Mouse (Mus musculus) spleen, postnatal 36 days (tissue): ENCODE data around the gene 2610301B20Rik.
"Not testable (repeated sequence)": the region's sequence is repeated elsewhere in the genome, so short reads cannot be mapped to it uniquely, and the experiment has no call there.

Experiments used
- DNase-seq, 2 experiments: peaks; one replicate each; pipeline ENCODE4 v3.0.0; 2022; ENCODE audit warnings: low spot score in 2 of 2, mixed read lengths in 1 of 2

Gene 2610301B20Rik

DNA sequence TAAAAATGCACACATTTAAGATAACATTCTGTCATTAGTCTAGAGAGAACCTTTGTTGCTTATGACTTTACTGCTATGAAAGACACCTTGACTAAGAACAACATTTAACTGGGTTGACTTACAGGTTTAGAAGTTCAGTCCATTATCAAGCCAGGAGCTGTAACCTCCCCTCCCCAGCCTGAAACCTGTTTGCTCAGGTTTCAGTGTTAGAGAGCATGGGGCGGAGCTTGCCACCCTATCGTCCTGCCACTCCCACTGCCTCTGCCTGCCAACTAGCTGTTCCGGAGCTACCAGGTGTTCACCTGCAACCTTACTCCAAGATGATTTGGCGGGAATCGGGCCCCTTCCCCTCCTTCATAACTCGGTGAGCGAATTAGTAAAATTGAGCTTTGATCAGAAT lies 37.1 kb downstream of the 2610301B20Rik start:
- DNase-seq, result not testable (repeated sequence)

DNA sequence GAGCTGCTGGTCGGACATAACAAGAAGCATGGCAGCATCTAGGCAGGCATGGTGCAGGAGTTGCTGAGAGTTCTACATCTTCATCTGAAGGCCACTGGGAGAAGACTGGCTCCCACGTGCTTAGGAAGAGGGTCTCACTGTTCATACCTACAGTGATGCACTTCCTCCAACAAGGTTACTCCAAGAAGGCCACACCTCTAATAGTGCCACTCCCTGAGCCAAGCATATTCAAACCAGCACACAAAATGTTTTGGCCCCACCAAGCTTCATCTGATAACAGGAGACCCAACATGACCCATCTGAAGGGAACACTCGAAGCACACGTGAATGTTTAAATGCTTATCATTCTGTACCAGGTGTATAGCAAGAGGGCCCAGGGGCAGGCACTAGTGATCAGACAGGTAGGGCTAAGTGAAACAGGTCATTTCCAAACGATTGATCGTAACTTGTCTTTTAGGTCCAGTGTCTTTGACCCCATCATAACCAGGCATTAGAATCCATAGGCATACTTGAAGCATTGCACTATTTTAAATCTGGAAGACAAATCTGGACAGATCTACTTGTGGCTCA lies 37.7 kb downstream of the 2610301B20Rik start:
- no peak for DNase-seq

DNA sequence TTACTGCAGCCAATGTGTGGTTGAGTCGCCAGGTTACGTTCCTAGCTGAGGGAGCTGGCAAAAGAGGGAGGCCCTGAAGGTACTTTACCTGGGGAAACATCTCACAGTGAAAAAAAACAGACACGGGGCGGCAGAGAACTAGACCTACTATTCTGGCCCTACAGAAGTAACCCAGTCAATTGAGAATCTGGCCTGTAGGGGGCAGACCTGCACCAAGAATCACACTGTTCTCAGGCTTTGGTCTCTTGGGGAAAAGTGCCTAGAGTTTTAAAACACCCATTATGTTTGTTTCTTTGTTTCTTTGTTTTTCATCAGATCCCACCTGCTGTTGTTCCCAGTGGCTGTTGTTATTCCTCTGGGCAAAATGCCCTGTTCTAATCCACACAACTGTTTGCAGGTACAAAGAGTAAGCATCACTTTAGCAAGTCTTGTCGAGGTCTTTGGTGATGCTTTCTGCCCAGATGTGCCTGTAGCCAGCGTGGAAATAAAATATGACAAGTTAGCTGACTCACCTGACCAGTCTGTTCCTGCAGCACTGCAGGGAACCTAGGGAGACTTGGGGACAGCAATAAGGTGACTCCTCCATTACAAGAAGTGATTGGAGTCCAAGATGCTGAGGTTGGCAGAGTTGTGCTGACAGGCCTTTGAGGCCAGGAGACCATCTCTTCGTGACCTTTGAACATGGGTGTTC lies 38.5 kb downstream of the 2610301B20Rik start:
- peak; percentile 83 to 90 for DNase-seq

DNA sequence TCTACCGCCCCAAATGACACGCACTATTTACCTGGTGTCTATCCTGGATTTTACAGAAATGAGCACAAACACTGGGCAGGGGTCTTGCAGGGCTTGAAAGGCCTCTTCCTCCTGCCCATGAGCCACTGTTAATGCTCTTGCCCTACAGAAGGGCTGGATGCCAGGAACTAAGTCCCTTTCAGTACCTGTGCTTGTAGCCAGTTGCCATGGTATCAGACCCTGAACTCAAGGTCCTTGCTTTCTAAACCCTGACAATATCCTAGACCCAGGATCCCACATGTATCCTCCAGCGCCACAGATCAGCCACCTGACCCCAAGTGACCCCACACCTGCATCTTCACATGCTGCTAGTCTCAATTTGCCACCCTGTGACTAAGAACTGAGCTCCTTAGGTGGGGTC lies 39.1 kb downstream of the 2610301B20Rik start:
- DNase-seq, result no peak

DNA sequence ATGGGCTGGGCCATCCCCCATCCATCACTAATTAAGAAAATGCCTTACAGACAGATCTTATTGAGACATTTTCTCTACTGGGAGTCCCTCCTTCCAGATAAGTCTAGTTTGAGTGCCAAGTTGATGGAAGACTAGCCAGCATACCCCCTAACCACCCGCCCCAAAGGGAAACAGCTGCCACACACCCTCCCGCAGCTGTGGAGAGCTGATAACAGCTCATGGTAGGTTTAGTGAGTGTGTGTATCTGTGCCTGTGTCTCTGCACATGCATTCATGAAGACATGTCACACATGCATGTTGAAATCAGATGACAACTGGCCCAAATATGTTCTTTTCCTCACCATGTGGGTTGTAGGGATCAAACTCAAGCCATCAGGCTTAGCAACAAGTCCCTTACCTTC lies 40.5 kb downstream of the 2610301B20Rik start:
- DNase-seq, result peak; percentile 71 to 84

DNA sequence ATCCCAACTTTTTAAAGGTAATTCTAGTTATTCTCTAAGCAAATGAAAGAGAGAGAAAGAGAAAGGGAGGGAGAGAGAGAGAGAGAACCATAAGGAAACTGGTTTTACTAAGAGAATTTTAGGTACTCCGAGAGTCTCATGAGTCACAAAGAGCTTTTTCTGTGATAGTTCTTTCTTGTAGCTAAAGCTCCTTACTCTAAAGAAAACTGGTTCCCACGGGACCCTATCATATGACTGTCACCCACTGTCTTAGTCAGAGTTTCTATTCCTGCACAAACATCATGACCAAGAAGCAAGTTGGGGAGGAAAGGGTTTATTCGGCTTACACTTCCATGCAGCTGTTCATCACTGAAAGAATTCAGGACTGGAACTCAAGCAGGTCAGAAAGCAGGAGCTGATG lies 41.0 kb downstream of the 2610301B20Rik start:
- DNase-seq, result peak in 1 of 2 experiments; percentile 28

DNA sequence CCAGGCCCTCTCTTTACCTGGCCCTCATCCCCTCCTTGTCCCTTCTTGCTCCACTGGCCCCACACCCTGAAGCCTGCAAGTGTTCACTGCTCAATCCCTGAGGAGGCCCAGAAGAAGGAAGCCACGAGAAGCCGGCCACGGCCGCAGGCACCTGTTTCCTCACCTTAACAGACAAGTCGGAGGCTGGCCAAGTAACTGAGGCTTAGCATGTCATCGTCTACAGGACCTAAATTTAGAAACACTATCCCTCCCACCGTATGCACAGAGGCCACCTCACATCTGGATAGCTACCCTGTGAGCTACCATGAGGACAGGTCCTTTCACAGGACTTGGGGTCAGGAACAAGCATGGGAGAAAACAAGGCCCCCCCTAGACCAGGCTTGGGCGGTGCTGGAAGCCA lies 44.1 kb downstream of the 2610301B20Rik start:
- DNase-seq, result no peak

DNA sequence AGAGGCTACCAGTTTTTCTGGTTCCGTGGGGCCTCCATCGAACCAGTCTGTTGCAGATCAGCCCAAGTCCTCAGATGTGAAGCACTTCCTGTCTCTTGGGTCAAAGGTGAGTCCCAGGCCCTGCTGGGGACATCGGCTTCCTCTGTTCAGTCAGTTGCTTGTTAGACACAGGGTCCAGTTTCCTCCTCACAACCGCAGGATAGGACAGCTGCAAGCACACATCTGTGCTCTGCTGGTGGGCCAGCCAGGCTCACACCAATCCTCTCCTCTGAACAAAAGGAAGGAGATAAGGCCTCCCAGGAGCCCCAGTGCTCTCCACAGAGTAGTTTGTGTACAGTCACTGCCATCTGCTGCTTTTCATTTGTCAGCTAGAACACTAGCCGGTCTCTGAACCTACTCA lies 44.8 kb downstream of the 2610301B20Rik start:
- peak; percentile 42 to 48 for DNase-seq

DNA sequence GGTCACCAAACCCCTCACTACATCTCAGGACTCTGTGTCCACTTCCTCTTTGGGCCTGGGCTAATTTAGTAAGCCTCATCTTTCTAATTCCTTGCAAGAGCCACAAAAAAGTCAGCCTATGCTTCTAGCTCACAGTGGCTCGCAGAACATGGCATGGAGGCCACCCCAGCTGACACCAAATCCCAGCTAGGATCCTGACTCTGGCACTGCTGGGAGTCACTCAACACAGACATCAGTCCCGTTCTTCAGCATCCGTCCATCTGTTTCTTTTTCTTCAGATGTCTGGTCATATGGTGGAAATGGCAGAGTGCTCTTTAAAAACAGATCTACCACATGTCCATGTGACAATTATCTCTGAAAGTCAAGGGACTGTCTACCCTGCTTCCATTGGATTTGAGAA lies 45.2 kb downstream of the 2610301B20Rik start:
- no peak for DNase-seq

DNA sequence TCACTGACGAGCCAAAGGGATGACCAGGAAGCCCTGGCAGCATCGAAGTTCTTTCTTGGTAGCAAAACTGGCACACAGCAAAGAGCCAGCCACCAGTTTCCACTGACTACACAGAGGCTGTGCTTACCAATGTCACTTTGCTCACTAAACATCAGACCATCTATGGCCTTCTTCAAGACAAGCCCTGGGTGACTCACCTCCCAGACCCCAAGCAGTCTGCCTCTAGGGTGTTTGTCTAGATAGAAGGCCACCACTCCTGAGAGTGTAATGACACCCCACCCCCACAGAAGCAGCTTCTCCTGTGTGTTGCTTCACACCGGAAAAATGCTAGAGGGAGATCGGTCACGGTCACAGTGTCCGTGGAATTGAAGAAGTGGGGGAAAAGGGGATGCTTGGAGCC lies 45.7 kb downstream of the 2610301B20Rik start:
- no peak for DNase-seq

DNA sequence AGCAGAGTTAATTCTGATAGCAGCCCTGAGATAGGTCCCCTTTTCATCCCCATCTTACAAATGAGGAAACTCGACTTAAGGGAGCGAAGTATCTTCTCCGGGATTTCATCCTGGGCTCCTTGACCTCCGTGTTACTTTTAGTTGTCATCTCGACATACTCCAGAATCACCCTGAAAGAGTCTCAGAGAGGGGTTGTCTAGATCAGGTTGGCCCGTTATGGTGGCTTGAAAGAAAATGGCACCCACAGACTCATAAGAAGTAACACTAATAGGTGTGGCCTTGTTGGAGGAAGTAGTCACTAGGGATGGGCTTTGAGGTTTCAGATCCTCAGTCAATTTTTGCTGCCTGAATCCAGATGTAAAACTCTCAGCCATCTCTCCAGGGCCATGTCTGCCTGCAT lies 46.3 kb downstream of the 2610301B20Rik start:
- no peak for DNase-seq

DNA sequence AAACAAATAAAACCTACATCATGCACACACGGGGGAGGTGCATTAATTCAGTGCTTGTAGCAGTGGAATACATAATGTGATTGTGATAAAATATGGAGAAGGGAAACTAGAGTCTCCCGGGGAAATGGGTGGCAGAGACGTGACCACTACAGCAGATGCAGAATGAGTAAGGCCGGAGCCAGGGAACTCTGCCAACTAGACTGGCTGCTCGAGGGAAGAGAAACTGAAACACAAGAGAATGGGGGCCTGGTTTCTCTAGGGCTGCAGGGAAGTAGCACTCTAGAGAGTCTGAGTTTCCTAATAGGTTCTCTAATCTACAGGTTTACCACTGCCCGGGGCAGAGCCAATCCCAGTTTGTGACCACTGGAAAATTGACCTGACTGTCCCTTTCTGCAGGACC lies 48.9 kb downstream of the 2610301B20Rik start:
- DNase-seq, result peak; percentile 70 to 78

DNA sequence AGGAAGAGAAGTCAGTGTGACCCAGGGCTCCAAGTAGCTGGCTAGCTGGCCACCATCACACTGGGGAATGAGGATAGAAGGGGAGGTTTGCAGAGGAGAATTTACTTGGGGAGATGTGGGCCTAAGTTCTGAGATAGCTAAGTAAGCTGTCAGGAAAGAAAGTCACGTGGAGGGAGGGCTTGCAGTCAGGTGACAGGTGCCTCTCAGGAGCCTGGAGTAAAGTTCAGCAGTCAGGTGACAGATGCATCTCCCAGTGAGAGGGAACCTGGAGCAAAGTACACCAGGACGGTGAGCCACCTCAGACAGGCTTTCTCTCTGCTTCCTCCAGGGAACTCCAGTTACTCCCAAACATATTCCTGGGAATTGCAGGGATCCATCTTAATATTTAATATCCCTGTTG lies 49.8 kb downstream of the 2610301B20Rik start:
- no peak for DNase-seq

DNA sequence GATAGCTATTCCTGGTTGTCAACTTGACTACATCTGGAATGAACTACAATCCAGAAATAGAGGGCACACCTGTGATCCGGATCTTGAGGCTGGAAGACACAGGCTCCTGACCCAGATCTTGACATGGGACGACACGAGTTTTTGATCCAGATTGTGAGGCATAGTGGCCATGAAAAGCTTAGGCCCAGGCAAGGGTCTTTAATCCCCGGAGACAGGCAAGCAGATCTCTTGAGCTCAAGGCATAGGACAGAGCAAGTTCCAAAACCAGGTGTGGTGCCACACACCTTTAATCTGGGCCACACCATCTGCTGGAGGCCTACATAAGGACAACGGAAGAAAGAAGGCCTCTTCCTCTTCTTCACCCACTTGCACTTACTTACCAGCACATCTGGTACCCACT lies 50.2 kb downstream of the 2610301B20Rik start:
- no peak for DNase-seq

DNA sequence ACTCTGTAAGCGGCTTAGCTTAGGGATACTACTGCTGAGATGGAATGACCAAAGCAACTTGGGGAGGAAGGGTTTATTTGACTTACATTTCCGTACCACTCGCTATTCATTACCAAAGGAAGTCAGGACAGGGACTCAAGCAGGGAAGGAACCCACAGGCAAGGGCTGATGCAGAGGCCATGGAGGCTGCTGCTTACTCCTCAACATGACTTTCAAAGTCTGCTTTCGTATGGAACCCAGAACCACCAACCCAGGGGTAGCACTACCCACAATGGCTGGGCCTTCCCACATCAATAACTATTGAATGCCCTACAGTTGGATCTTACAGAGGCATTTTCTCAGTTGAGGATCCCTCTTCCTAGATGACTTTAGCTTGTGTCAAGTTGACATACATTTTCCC lies 52.1 kb downstream of the 2610301B20Rik start:
- no peak for DNase-seq

DNA sequence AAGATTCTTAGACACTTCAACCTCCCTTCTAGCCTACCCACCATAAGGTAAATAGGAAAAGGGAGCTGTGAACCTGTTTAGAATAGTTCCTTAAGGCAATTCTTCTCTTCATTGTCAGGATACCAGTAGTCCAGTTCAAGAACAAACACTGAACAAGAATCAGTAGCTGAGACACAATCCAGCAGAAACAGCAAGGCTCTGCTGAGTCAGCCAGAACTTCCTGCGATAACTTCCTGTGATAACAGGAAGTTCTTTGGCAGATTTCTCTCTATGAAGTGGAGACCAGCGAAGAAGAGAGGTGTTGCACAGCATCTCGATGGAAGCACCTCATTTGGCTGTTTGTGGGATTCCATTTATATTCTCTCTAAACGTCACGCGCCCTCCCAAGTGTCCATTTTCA lies 53.9 kb downstream of the 2610301B20Rik start:
- DNase-seq, result no peak

DNA sequence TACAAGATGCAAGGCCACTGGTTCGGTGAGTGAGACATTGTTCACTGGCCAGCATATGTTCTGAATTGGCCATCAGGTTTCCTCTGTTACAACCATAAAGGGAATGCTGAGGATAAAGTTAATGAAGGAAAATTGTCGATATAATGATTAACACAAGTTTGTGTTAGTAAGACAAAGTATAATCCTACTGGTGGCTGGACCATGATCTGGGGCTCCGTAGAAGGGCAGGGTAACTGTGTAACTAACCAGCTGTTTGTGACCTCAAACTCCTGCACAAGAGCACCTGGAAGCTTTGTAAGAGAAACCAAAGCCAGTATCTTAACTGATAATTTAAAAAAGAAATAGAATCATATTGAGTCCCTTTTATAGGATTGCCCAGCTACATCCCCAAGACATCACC lies 55.4 kb downstream of the 2610301B20Rik start:
- DNase-seq, result no peak

DNA sequence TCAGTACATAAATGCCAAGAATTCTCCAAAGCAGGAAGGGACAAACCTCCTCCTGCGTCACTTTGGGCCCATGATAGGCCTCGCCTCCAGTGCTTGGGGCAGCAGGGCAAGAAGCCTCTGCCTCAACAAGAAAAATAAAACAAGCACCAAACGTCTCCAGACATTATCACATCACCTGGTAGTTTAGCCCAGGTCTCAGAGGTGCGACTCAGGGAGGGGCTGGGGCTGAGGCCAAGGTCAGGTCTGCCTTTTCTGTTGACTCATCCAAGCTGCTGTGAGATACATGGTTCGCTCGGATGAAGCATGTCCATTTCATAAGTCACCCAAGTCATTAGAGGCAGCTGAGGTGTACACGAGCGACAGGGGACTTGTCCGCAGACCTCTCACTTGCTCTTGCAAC lies 56.7 kb downstream of the 2610301B20Rik start:
- no peak for DNase-seq

DNA sequence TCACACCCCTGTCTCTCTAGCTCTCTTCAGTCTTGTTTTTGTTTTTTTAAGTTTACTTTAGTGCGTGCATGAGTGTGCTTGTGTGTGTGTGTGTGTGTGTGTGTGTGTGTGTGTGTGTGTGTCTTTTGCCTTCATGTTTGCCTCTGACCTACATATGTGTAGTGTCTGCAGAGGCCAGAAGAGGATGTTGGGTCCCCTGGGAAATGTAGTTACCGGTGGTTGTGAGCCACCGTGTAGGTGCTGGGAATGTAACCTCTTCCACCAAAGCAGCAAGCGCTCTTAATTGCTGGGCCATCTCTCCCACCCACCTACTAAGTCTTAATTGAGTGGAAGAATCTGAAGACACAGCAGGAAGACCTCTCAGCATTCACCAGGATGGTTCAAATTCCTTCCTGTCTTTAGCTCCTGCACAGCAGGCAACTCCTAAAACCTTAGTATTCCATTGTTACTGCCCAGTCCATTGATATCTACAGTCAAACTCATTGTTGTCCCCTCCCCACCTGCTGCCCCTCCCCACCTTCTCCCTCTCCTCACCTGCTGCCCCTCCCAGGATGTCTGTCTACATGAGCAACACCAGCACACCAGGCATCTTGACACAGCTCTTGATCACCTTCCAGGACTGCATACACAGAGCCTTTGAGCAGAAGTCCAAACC lies 57.9 kb downstream of the 2610301B20Rik start:
- peak; percentile 39 to 40 for DNase-seq

DNA sequence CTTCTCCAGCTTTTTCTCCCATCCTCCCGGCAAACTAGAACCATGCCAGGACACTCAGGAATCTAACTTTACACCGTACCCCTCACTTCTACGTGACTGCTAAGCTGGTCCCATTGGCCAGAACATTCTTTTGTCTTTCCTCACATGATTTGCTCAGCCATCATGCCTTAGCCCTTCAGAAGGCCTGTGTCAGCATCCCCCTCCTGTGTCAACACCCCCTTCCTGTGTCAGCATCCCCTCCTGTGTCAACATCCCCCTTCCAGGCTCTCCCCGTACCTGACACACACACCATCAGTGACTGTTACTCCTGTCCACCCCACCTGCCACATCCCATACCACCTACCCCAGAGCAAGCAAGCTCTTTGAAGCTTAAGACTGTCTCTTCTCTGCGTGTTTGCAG lies 58.5 kb downstream of the 2610301B20Rik start:
- DNase-seq, result no peak

DNA sequence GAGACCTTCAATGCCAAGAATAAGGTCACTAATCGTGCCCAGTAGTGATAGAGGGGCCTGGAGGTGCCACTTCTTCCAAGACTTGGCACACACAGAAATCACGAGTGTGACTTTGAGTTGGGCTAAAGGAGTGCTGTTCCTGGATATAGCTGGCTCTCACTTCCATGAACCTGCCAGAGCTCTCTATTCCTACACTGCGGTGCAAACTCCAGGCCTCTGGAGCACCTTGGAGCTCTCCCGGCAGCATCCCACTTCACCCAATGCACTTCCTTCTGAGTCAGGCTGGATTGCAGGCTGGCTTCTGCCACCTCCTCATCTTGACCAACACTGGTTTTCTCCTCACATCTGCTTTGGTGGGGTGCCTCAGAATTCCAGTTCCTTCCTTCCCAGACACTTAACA lies 62.5 kb downstream of the 2610301B20Rik start:
- no peak for DNase-seq
